Mouse (Mus musculus) C2C12 (cell line): ENCODE data around the gene Pkhd1. TPM values are rescaled to one million over a fixed set of nuclear protein-coding genes. Genes with fewer than 3 reads are reported as not detected.

ENCODE experiments used
- H3K27me3 ChIP-seq: one replicate; pipeline ENCODE4 v1.6.1; 2011; ENCODE audit not compliant: control insufficient read depth, insufficient read depth, insufficient read length
- H3K36me3 ChIP-seq: one replicate; pipeline ENCODE4 v1.6.1; 2011; ENCODE audit not compliant: control insufficient read depth, insufficient read depth
- H3K4me3 ChIP-seq: one replicate; pipeline ENCODE4 v1.5.1; 2011; ENCODE audit warnings: mild to moderate bottlenecking, control low read depth; ENCODE audit not compliant: poor library complexity, insufficient read depth, severe bottlenecking
- H3K79me2 ChIP-seq: one replicate; pipeline ENCODE4 v1.6.1; 2011; ENCODE audit not compliant: control insufficient read depth, insufficient read depth
- H3K79me3 ChIP-seq: one replicate; pipeline ENCODE4 v1.6.1; 2011; ENCODE audit warnings: low read depth, control low read depth
- H3ac ChIP-seq: one replicate; pipeline ENCODE3; 2011; ENCODE audit warnings: low read depth; ENCODE audit not compliant: control insufficient read depth, insufficient read length
- CEBPB ChIP-seq: IDR thresholded peaks from one replicate; pipeline ENCODE4 v1.6.1; 2011; ENCODE audit warnings: low read depth, mild to moderate bottlenecking, control low read depth, moderate library complexity
- CTCF ChIP-seq: IDR thresholded peaks from one replicate; pipeline ENCODE4 v1.5.1; 2011; ENCODE audit not compliant: control insufficient read depth, insufficient read depth, insufficient read length
- FOSL1 ChIP-seq: IDR thresholded peaks from one replicate; pipeline ENCODE4 v1.8.0; 2011; ENCODE audit warnings: mild to moderate bottlenecking, low read length; ENCODE audit not compliant: poor library complexity, insufficient read depth, severe bottlenecking
- MAX ChIP-seq: IDR thresholded peaks from one replicate; pipeline ENCODE4 v1.6.1; 2011; ENCODE audit warnings: mild to moderate bottlenecking, control low read depth
- MYOD1 ChIP-seq: IDR thresholded peaks from one replicate; pipeline ENCODE4 v1.6.1; 2011; ENCODE audit warnings: low read depth; ENCODE audit not compliant: control insufficient read depth, insufficient read length
- MYOG ChIP-seq: IDR thresholded peaks from one replicate; pipeline ENCODE4 v1.6.1; 2011; ENCODE audit not compliant: control insufficient read depth, insufficient read length; ENCODE audit errors: extremely low read depth
- USF1 ChIP-seq: IDR thresholded peaks from one replicate; pipeline ENCODE4 v1.6.1; 2011; ENCODE audit warnings: low read depth, mild to moderate bottlenecking, control low read depth, moderate library complexity
- polyA plus RNA-seq: library from polyadenylated mRNA; unstranded; fragments of >200 nt; fragmentation: generic; extraction: Trizol; gene quantifications from one replicate; pipeline ENCODE4 v1.2.1, GENCODE M21; 2012; ENCODE audit warnings: missing spikeins

The Pkhd1 gene
- polyA plus RNA-seq, 1 experiment: not detected

- no peaks in the 10 kb centered on the region for H3K36me3 ChIP-seq
- H3K4me3 ChIP-seq: no peak overlapping the region
- H3K79me2 ChIP-seq: no peaks in the 10 kb centered on the region
- no peaks in the 10 kb centered on the region for H3K27me3 ChIP-seq
- no peak overlapping the region for H3ac ChIP-seq
- H3K79me3 ChIP-seq: no peaks in the 10 kb centered on the region
- no peak for TF ChIP-seq MYOG
- TF ChIP-seq MAX: no peak
- no peak for TF ChIP-seq CEBPB
- TF ChIP-seq FOSL1: no peak
- no peak for TF ChIP-seq CTCF
- TF ChIP-seq MYOD1: no peak
- TF ChIP-seq USF1: no peak
Measured at GRCm38 (mm10) chr1:20150016-20150415, 467.8 kb downstream of the Pkhd1 start.

- Histone ChIP-seq H3ac (no peak overlapping the region), H3K79me3 (no peaks in the 10 kb centered on the region), H3K36me3 (no peaks in the 10 kb centered on the region), H3K4me3 (no peak overlapping the region), H3K79me2 (no peaks in the 10 kb centered on the region), H3K27me3 (no peaks in the 10 kb centered on the region)
- TF ChIP-seq MYOG (no peak), MYOD1 (no peak), FOSL1 (no peak), CEBPB (no peak), MAX (no peak), USF1 (no peak), CTCF (no peak)
Measured at GRCm38 (mm10) chr1:20136205-20136604, 481.7 kb downstream of the Pkhd1 start.

GRCm38 (mm10) chr1:20135065-20135618, 482.7 kb downstream of the Pkhd1 start:
- Histone ChIP-seq H3K27me3 (no peaks in the 10 kb centered on the region), H3K79me3 (no peaks in the 10 kb centered on the region), H3K36me3 (no peaks in the 10 kb centered on the region), H3ac (no peak overlapping the region), H3K79me2 (no peaks in the 10 kb centered on the region), H3K4me3 (no peak overlapping the region)
- TF ChIP-seq MYOD1: no peak
- no peak for TF ChIP-seq CEBPB
- TF ChIP-seq USF1: no peak
- TF ChIP-seq MAX: no peak
- no peak for TF ChIP-seq MYOG
- TF ChIP-seq FOSL1: no peak

DNA sequence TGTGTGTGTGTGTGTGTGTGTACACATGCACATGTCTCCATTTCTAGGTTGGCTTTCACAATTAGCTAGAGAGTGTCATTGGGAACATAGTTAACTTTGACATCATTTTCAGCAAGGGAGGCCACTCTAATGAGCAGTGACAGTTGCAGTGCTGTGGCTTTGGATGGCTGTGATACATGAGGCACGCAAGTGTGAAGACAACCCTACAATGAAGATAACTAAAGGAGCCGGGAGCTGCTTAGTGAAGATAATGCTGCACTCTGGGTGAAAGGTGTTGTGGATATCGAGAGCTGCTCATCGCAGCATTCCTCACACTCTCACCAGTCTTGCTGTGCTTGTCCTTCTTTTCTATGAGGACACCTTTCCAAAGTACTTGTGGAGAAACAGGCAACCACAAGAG, 484.2 kb downstream of the Pkhd1 start:
- no peaks in the 10 kb centered on the region for H3K36me3 ChIP-seq
- H3K27me3 ChIP-seq: no peaks in the 10 kb centered on the region
- TF ChIP-seq MYOD1: no peak
- no peak for TF ChIP-seq MAX
- TF ChIP-seq FOSL1: no peak
- no peak overlapping the region for H3K4me3 ChIP-seq
- no peaks in the 10 kb centered on the region for H3K79me3 ChIP-seq
- no peak overlapping the region for H3ac ChIP-seq
- H3K79me2 ChIP-seq: no peaks in the 10 kb centered on the region

- H3K79me3 ChIP-seq: no peaks in the 10 kb centered on the region
- no peak overlapping the region for H3ac ChIP-seq
- TF ChIP-seq MYOD1 (no peak), CEBPB (no peak), FOSL1 (no peak), MAX (no peak), CTCF (no peak), MYOG (no peak), USF1 (no peak)
- no peaks in the 10 kb centered on the region for H3K79me2 ChIP-seq
- H3K36me3 ChIP-seq: no peaks in the 10 kb centered on the region
- H3K27me3 ChIP-seq: no peaks in the 10 kb centered on the region
- no peak overlapping the region for H3K4me3 ChIP-seq
Measured at GRCm38 (mm10) chr1:20131786-20132596, 485.9 kb downstream of the Pkhd1 start.

DNA sequence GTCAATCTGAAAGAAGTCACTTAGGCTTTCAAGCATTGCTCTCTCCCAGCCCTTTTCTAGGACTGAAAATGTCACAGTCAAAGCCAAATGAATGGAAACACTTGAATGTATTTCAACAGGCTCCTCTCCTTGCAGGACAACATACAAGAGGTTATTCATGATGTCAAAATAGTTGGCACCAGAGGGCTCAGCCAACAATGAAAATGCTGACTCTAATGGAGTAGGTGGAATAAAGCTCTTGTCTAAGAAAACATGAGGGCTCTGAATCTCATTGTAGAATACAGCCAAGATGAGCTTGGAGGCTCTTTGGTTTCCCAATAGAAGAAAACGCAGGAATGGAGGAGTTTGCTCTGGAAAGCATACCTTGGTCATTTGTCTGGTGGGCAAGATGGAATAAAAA, 500.5 kb downstream of the Pkhd1 start:
- Histone ChIP-seq H3K27me3 (no peaks in the 10 kb centered on the region), H3K79me2 (no peaks in the 10 kb centered on the region), H3K36me3 (no peaks in the 10 kb centered on the region), H3K4me3 (no peak overlapping the region), H3ac (no peak overlapping the region), H3K79me3 (peaks cover 1% of the 10 kb centered on the region)
- TF ChIP-seq MAX: no peak
- no peak for TF ChIP-seq FOSL1
- TF ChIP-seq CEBPB: no peak
- TF ChIP-seq USF1: no peak
- TF ChIP-seq MYOD1: no peak
- no peak for TF ChIP-seq MYOG
- TF ChIP-seq CTCF: no peak
